Mouse (Mus musculus) heart, postnatal 36 days (tissue): ENCODE measurements around the gene Gm10600. TPM values are rescaled to one million over a fixed set of nuclear protein-coding genes. Genes with fewer than 3 reads are reported as not detected.
"Not testable (repeated sequence)": the region's sequence is repeated elsewhere in the genome, so short reads cannot be mapped to it uniquely, and the experiment has no call there.

Source experiments
- DNase-seq, 2 experiments: peaks; one replicate each; pipeline ENCODE4 v3.0.0; 2021 to 2022
- intact Hi-C: fragments of 180-260 bp; cut with DNase I; formaldehyde crosslinking; loops from one replicate; pipeline ENCODE4 v1.15.1; 2025
- total RNA-seq, 2 experiments: library from RNA; stranded (reverse); gene quantifications; 2 replicates each; pipeline ENCODE4 v1.2.3; 2021

Gene Gm10600
- under 1 TPM in 1 of 2 experiments, not detected in 1; 0.36 TPM for total RNA-seq

DNA sequence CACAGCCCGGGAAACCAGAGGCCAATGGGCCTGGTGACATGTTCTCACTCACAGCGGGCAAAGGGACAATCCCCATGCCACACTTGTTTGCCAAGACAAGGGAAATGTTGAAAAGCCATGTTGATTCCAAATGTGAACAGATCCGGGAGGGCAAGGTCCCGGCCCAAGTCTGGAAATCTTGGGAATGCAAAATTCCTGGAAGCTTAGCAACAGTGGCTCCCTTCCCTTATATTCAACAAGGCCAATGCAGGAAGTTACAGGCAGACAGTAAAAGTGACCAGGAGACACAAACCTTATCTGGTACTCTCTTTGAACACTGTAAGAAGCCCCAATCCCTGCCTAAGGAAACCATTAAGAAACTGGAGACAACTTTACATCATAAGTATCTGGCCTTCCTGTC lies at the start of gene Gm10600:
Gene Gm10600, plus strand, starts transcription at position 301 of the 400 bp plus-strand sequence.
- DNase-seq, intact Hi-C loops: not testable (repeated sequence)

DNA sequence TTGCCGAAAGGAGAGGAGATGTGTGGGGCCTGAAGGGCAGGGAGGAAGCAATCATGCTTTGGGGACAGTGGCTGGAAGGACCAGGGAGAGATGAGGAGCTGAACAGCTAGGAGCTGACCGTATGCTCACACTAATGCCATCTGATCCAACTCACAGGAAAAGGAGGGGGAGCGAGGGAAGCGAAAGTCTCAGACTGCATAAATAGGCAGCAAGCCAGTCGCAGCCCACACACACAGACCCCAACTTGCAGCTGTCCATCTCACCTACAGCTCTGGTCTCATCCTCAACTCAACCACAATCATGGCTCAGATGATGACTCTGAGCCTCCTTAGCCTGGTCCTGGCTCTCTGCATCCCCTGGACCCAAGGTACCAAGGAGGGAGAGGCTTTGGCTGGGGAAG lies 15.0 kb downstream of the Gm10600 start, which contains the start of gene Ccl21b:
Gene Ccl21b, plus strand, starts transcription at position 301 of the 400 bp plus-strand sequence.
- DNase-seq, intact Hi-C loops: not testable (repeated sequence)

Other genes starting within 250 kb of the Gm10600 start
- not detected for gene Gm21093, start 205.9 kb upstream of the Gm10600 start, total RNA-seq
- not detected for gene Gm3893, start 149.4 kb upstream of the Gm10600 start, total RNA-seq
- gene Gm13304, start 125.8 kb upstream of the Gm10600 start, total RNA-seq: 10 to 100 TPM; 25.6 to 29.2 TPM
- not detected for gene Gm13306, start 87.2 kb upstream of the Gm10600 start, total RNA-seq
- not detected for gene Gm13305, start 72.0 kb upstream of the Gm10600 start, total RNA-seq
- not detected for gene Ccl21b, start 15.1 kb downstream of the Gm10600 start, total RNA-seq
- not detected for gene Gm21953, start 53.6 kb downstream of the Gm10600 start, total RNA-seq
- not detected for gene Fam205a3, start 77.7 kb downstream of the Gm10600 start, total RNA-seq
- not detected for gene Gm21586, start 198.7 kb downstream of the Gm10600 start, total RNA-seq
- gene Gm2163, start 226.1 kb downstream of the Gm10600 start, total RNA-seq: not detected